Mouse (Mus musculus) layer of hippocampus, adult 8-10 months (tissue): ENCODE results near the gene Pkp4. TPM values are rescaled to one million over a fixed set of nuclear protein-coding genes. Genes with fewer than 3 reads are reported as not detected.

Experiments used
- DNase-seq, 2 experiments: peaks; one replicate each; pipeline ENCODE4 v3.0.0; 2022; ENCODE audit warnings: low spot score in 2 of 2
- total RNA-seq, 4 experiments: library from RNA; stranded (reverse); gene quantifications; 2 replicates each; pipeline ENCODE4 v1.2.4; 2022

Gene Pkp4
- total RNA-seq, 4 experiments from 2014 or later = 272 to 325 (median 301) TPM

DNA sequence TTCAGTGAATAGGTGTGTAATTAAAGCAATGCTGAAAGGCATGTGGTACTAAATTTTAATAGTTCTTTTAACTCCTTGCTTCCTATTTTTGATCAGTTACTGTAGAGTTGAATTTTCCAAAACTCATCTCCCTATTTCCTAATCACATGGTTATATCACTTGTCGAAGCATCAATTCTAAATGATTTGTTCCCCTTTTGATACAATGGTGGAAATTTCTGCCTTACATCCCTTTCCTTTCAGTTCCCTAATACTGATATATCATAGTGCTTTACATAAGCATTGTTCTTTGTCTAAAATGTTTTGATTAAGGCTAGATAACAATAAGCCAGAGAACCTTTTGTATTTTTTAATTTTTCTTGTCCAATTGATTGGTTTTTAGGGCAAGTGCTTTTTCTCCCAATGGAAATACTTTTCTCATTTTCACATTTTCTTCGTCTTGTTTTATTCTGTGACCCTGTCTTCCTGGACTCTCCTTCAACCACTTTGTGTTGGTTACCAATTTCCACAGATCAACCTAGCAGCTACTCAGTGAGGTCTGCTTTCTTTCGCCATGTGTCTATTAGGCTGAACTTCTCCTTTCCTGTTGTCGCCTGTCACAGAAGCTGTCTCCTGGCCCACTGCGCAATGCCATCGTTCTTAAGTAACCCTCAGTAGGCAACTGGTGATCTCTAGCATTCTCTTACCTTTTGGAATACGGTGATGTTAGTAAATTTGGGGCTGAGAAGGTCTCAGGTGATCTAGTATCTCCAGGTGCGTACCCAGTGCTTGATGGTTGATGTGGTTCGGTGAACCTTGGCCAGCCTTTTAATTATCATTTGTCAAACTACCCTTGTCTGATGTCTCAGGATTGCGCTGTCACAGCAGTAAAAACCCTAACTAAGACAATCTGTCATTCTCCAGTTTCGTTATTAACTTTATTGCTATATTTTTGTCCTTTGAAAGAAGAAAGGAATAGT is 23.7 kb downstream of the Pkp4 start:
- no peak for DNase-seq

DNA sequence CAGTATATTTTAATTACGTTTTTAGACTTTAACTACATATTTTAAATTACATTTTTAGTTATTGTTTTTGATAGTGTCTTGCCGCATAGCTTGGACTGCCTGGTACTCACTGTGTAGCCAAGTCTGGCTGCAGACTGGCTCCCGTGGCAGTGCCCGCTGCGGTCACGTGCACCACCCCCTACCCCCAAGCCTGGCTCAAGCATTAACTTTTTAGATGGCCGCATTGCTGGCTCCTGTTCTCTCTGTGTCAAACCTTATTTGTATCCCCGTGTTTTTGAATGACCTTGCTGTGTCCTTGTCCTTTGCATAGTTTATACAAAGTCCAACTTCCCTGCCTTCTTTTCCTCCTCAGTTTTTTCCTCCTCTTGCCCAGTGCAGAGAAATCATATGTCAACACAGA is 25.5 kb downstream of the Pkp4 start:
- DNase-seq = no peak

DNA sequence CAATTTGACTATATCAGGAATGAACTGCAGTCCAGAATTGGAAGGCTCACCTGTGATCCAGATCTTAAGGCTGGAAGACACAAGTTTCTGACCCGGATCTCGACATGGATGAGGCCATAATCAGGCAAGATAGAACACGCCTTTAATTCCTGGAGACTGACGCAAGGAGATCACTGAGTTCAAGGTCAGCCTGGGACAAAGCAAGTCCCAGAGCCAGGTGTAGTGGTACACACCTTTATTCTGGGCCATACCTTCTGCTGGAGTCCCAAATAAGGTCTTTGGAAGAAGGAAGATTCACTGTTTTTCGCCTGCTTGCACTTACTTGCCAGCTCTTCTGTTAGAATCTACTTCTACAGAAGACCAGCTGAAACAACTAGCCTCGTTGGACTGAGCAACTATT is 26.3 kb downstream of the Pkp4 start:
- DNase-seq = no peak

DNA sequence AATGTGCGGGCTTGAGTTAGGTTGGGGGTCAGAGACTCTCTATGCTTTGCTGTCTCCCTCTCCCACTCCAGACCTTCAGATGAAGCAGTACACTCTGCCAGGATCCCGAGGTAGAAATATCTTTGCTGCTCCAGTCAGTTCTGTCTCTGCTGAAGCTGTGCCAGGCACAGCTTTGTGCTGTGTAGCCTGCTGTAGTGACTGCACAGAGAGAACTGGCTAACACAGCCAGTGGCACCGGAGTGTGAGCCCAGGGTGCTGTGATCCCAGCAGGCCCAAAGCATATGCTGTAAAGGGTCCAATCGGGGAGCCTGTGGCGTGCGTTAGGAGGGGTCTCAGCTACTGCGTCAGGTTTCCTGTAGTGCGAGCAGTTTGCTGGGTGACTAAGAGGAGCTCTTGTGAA is 27.7 kb downstream of the Pkp4 start:
- DNase-seq = no peak

DNA sequence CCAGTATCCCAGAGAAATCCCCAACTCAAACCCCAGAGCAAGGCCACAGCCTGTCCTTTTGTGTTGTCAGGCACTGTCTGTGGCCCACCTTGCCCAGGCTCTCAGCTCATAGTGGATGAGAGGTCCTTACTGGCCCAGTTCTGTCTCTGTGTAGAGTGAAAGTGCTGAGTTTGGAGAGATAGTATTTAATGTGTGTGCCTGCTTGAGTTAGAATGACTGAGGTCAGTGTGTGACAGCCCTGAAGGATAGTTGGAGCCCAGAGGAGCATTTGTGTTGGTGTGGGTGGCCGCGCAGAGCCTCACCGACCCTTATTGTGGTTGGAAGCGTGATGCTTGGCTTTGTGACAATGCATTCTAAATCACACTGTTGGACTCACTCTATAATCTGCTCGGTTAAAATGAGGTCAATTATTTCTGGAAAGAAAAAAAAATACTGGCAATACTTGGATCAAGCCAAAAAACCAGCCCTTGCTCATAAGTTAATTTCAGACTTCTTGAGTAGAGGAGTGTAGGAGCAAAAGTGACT is 29.1 kb downstream of the Pkp4 start:
- no peak for DNase-seq

DNA sequence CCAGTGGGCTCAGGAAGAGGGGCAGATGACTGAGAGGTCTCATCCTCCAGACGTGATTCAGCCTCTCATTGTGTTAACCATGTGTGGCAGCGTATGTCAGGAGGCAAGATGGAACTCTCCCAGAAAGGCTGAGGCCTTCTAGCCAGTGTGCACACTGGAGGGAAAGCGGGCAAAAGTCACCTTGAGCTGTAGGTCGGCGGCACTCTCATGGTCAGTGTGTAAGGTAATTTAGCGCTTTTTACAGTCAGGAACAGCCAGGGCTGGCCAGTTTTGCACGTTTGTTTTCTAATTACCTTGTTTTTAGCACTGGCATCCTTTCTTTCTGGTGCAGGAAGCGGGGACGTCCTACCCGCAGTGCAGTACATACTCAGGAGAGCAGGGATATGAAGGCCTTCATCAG is 29.5 kb downstream of the Pkp4 start:
- no peak for DNase-seq

DNA sequence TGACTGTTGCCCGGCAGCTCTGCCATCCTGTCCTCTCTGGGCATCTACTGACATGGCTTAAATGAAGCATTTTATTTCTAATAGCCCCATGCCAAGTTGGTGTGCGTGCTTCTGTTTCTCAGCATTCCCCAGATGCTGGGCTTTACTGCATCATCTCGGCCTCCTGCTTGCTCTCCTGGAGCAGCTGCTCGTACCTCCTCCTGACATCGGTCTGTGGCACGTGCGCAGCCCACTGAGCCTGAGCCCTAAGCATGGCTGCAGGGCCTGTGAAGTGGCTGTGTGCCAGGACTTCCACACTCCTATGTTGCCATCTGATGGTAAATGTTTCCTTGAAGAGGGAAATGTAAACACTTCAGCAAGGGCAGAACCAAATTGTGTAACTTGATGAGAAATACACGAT is 30.8 kb downstream of the Pkp4 start:
- DNase-seq = no peak

DNA sequence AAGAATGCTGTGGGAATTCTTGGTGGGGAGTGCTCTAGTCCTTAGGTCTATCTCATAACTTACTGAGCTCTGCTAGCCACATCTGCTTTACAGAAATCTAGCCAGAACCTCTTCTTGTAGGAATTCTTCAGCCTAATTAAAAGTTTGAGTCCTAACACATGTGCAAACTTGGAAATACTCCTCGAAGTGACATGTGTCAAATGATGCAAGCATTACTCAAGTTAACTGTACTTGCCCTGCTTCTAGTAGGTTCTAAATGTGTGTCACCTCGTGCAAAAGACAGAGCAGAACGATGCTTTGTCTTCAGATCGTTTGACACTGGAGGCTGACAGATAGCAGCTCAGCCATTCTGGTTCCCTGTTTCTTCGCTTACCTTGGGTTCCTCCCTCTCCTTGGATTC is 32.5 kb downstream of the Pkp4 start:
- no peak for DNase-seq

DNA sequence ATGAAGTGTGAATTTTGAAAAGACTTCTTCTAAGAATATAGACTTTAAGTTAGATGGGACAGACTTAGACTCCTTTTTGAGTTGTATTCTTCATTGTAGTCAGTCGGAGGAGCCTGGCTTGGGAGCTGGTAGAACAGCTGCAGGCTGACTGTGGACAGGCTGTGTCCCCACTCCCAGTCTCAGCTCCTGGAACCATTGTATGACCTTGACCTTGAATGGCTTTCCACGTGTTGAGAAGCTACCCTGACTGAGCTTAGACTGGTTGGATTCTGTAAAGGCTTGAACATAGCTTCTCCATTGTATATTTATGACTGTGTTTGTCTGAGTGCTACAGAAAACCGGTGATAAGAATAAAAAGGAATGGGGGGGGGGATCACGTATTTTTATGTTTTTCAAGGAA is 36.5 kb downstream of the Pkp4 start:
- DNase-seq = no peak

DNA sequence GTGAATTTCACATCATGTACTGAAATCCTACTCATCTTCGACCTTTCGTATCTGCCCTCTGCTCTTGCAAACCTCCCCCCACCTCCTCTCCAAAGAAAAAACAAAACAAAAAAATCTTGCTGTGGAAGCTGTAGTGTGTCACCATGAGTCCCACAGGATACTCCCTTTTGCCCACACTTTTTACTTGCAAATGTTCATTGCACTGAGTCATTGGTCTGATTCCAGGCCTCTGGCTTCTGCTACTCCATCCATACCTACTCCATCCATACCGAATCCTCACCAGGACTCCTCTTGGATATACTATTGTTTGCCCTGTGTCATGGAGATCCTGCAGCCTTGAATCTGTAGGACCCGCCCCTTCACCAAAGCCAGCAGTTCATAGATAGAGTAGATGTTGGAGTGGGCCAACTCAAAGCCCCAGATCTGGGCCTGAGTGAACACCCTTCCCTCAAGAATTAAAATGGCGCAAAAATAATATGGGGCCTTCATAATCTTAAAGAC is 38.9 kb downstream of the Pkp4 start:
- no peak for DNase-seq

DNA sequence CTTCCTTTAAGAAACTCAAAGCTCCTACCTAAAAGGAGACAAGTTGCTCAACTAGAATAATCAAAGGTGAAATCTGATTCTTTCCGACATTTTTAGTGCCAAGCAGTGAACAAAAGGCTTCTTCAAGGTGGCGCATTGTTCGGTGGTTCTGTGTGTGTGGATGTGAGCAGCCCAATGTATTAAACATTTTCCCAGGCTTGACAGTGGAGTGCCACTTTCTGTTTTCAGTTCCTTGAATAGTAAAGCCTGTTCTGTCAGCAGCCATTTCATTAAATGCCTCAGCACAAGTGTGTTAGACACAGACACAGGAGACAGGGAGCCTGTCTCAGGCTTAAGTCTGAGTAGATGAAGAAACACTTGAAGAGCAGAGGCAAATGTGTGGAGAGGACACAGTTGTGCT is 39.9 kb downstream of the Pkp4 start:
- DNase-seq = no peak

DNA sequence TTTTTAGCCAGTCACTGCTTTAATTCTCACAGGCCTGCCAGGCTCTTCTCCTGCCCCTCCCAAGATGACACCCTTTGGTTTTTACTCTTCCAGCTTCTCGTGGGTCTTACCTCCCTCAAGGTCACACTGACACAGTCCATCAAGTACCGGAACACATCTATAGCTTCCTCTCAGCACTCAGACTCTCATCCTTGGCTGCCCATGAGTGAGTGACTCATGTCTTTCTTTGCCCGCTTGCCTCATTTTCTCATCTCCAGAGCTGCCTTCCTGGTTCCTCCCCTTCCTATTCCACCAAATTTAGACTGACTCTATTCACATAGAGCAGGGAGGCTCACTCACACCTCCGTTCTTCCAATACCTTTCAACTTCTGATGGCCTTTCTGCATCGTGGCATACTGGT is 42.3 kb downstream of the Pkp4 start:
- no peak for DNase-seq

DNA sequence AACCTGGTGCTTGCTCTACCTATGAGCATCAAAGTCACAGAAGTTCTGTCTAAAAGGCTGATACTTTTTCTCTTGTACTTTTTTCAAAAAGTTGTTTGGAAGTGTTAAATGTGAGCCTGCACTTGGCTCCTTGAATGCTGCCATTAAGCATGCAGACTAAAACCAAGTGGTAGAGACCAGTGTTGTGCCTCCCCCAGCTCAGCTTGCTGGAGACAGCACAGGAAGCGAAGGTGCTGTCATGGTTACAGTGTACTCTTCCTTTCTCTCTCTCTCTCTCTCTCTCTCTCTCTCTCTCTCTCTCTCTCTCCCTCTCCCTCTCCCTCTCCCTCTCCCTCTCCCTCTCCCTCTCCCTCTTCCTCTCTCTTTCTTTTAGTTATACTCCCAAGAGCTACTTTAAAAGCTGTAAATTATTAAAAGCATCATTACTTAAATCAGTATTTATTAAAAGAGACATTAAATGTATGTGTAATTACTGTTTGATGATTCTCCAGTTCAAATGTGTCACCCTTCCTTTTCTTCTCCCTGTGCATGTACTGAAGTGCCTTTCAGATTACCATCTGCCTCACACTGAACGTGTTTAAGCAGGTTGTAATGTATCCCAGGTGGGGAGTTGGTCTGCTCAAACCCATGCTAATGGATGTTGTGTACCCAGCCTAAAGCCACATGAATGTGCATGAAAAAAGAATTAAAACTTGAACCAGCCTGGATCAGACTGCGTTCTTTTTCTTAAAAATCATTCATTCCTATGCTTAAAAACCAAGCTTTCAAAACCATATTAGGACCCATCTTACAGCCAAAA is 43.2 kb downstream of the Pkp4 start:
- DNase-seq = no peak

DNA sequence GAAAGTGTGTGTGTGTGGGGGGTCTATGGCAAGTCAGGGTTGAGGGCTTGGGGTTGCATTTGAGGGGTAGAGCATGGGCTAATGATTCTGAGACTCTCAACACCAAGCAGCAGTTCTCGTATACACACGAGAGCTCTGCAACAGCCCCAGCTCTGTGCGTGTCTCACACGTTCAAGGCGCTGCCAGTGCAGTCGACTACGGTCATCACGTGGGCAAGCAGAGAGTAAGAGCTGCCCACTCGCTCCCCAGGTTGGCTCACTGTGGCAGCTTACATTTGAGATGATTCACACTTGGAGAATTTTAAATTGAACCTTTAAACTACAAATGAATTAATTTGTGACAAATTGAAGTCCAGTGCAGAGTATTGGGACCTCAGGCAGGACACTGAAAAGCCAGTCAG is 44.4 kb downstream of the Pkp4 start:
- DNase-seq = no peak

DNA sequence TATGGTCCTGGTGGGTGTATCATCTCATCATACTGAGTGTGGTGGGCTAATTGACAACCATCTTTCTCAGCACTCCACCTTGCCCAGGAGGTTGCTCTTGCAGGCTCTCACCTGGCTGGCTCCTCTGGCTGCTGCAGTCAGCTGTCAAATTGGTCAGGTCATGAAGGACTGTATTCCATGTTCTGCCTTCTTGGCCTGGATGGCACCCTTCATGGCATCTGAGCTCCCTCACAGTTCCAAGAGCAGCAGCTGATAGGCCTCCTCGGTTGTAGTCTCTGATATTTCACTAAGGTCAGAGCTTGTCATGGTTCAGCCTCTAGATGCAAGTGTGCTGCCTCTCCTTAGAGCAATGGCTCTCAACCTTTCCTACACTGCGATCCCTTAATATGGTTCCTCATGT is 45.5 kb downstream of the Pkp4 start:
- DNase-seq = no peak

DNA sequence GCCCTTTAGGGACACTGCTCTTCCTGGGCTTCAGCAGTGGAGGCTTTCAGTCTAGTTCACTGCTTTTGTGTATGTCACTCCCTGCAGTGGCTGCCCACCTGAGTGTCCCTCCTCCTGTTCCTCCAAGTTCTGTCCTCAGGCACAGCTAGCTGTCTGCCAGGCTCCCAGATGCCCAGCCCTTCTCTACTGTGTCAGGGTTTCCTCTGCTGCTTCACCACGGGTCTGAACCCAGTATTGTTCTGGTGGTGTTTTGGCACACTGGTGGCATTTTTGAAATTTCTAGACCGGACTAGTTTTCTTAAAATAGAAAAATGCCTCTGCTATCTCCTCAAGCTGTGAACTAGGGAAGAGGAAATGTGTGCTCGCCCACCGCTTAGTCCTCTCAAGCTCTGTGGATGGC is 46.6 kb downstream of the Pkp4 start:
- DNase-seq = no peak

DNA sequence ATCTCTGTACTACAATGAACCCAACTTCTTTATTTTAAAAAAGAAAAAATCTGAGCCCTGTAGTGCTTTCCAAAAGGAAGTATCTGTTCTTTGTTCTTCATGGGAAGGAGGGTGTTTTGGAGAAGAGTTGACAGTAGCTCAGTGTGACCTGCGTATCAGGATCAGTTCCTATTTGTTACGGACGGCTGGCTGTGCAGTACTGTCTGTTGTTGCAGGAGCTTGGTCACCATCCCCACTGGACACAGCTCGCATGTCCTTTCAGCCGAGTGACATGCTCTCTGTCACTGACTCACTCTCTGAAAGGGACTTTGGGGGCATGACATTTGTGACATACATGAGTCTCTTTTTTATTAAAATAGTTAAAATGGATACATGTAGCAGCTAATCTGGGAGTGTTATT is 47.1 kb downstream of the Pkp4 start:
- DNase-seq = no peak

DNA sequence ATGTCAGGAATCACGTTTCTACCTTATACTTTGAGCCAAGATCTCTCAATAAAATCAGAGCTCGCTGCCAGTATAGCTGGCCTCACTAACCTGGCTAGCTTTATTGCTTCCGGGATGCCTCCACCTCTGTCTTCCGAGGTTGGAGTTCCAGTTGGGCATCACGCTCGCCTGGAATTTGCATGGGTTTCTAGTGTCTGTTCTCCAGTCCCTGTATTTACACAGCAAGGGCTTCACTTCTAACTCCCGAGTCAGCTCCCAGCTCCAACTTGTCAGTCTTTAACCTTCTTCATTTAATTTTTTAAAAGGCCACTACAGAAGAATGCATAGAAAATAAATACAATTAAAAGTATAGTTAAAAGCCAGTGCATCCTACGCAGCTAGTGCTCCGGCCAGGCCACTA is 47.6 kb downstream of the Pkp4 start:
- no peak for DNase-seq

DNA sequence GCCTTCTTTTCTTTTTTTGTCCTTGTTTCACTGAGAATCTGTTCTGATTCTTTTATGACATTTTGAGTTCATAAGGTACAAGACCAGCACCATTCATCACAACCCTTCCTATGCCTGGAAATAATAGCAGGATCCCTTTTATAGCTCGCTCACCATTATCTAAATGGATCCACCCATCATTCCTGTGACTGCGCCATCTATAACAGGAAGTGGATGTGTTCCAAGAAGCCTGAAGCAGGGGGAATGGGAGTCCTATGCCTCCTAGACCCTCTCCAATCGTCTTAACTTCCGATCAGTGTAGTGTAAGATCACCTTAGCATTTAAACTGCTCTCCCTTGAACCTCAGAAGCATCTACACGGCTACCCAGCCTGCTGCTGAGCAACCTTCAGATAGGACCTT is 50.4 kb downstream of the Pkp4 start:
- no peak for DNase-seq

DNA sequence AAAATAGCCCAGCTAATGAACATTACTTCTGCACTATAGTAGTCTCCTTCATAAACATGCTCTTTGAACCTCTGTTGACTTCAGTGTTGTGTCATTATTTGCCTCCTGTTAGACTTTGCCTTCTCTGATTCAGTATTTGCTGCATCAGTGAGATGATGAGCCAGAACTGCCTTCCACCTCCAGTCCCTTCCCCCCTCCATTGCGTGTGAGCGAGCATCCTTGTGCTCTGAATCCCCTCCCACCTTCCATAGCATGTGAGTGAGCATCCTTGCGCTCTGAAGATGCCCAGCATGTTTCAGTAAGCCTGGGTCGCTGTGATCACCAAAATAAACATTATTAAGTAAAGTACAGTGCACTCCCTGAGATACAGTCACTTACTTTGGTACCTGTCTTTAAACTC is 51.8 kb downstream of the Pkp4 start:
- DNase-seq = no peak

DNA sequence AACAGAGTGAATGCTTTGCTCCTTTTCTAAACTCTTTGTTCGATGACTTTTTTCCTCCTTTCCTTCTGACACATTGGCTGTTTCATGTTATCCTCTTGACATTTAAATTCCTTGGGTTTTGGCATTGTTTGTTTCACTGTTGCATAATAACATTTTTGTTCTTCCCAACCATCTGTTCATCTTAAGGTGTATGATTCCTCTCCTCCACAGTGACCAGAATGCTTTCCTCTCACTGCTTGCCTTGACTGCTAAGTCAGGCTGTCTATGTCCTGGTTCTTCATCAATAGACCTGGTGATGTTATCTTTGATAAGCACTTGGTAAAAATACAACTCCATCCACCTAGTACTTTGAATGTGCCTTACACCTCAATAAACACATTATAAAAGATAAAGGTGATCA is 52.2 kb downstream of the Pkp4 start:
- no peak for DNase-seq

DNA sequence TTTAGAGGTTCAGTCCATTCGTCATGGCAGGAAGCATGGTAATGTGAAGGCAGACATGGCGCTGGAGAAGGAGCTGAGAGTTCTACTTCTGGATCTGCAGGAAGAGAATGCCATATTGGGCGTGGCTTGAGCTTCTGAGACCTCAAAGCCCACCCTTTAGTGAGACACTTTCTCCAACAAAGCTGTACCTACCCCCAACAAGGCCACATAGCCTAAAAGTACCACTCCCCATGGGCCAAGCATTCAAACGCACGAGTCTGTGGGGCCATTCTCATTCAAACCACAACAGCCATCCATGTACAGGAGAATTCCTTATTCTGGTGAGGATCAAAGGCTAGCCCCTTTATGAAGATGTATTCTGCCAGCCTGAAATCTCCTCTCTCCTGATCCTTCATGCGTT is 57.3 kb downstream of the Pkp4 start:
- no peak for DNase-seq
